Mouse (Mus musculus) liver, embryonic 12.5 days (tissue): Measurements from ENCODE around the gene Coro2a. TPM values are rescaled to one million over a fixed set of nuclear protein-coding genes. Genes with fewer than 3 reads are reported as not detected.
"Not testable (repeated sequence)": the region's sequence is repeated elsewhere in the genome, so short reads cannot be mapped to it uniquely, and the experiment has no call there.

Experiments
- ATAC-seq: fragments of 200-750 bp; cut with Nextera tagmentation; 2 replicates; pipeline ENCODE4 v1.8.0; 2017; ENCODE audit warnings: moderate number of reproducible peaks, mild to moderate bottlenecking, moderate library complexity
- H3K27ac ChIP-seq: fragments of 300-500 bp; sonication (generic); 2 replicates; pipeline ENCODE4 v1.5.1; 2016; ENCODE audit warnings: mild to moderate bottlenecking
- H3K27me3 ChIP-seq: fragments of 300-500 bp; sonication (generic); replicated peaks from 2 replicates; pipeline ENCODE4 v1.6.1; 2016; ENCODE audit warnings: mild to moderate bottlenecking, moderate library complexity
- H3K36me3 ChIP-seq: fragments of 300-500 bp; sonication (generic); 2 replicates; pipeline ENCODE4 v1.6.1; 2016; ENCODE audit warnings: mild to moderate bottlenecking, moderate library complexity
- H3K4me1 ChIP-seq: fragments of 300-500 bp; sonication (generic); 2 replicates; pipeline ENCODE4 v1.6.1; 2016
- H3K4me2 ChIP-seq: fragments of 300-500 bp; sonication (generic); 2 replicates; pipeline ENCODE4 v1.6.1; 2016; ENCODE audit warnings: mild to moderate bottlenecking, moderate library complexity
- H3K4me3 ChIP-seq: fragments of 300-500 bp; sonication (generic); 2 replicates; pipeline ENCODE4 v1.5.1; 2016; ENCODE audit warnings: mild to moderate bottlenecking, moderate library complexity
- H3K9ac ChIP-seq: fragments of 300-500 bp; sonication (generic); 2 replicates; pipeline ENCODE4 v1.6.1; 2016; ENCODE audit warnings: mild to moderate bottlenecking, moderate library complexity
- H3K9me3 ChIP-seq: fragments of 300-500 bp; sonication (generic); replicated peaks from 2 replicates; pipeline ENCODE4 v1.6.1; 2016; ENCODE audit warnings: mild to moderate bottlenecking, moderate library complexity
- WGBS: fragments of 180-500 bp; shearing (Covaris S2); methylation state at CpG from one replicate; pipeline ENCODE4 v1.1.7; 2016; ENCODE audit not compliant: insufficient replicate concordance; 5-methylcytosine and 5-hydroxymethylcytosine counted together
- polyA plus RNA-seq: library from polyadenylated mRNA; unstranded; fragments of >200 nt; fragmentation: Nextera tagmentation; extraction: Ambion mirVana; gene quantifications from 2 replicates; pipeline ENCODE4 v1.2.1, GENCODE M21; 2016

Coro2a gene
- polyA plus RNA-seq, 1 experiment from 2014 or later: 4.9 TPM

- 68% methylated on average over 3 of the region's 3 CpGs for WGBS
These were observed 5.6 kb upstream of the Coro2a start for GRCm38 (mm10) chr4:46607601-46608000.

GRCm38 (mm10) chr4:46605451-46605850 is 3.4 kb upstream of the Coro2a start:
- Histone ChIP-seq H3K27ac (no peak overlapping the region), H3K27me3 (peaks cover 55% of the 10 kb centered on the region), H3K4me3 (no peak overlapping the region), H3K4me2 (no peak overlapping the region), H3K36me3 (no peaks in the 10 kb centered on the region), H3K9ac (no peak overlapping the region), H3K9me3 (no peaks in the 10 kb centered on the region), H3K4me1 (peaks cover 19% of the 10 kb centered on the region)
- no peak for ATAC-seq
- 61% methylated on average over 11 of the region's 11 CpGs for WGBS

More at GRCm38 (mm10) chr4:46607601-46608000, 5.6 kb upstream of the Coro2a start:
- ATAC-seq: no peak
- Histone ChIP-seq H3K4me3 (no peak overlapping the region), H3K4me1 (peaks cover 3% of the 10 kb centered on the region; the same call in 1 of the 2 replicates), H3K27ac (no peak overlapping the region), H3K9ac (no peak overlapping the region), H3K36me3 (no peaks in the 10 kb centered on the region), H3K9me3 (no peaks in the 10 kb centered on the region), H3K27me3 (peaks cover 34% of the 10 kb centered on the region), H3K4me2 (no peak overlapping the region)

- Histone ChIP-seq H3K27ac (no peak overlapping the region), H3K4me3 (no peak overlapping the region), H3K9ac (peak overlapping the region; percentile 40; the same call in 1 of the 2 replicates), H3K36me3 (no peaks in the 10 kb centered on the region), H3K4me1 (peaks cover 26% of the 10 kb centered on the region), H3K9me3 (no peaks in the 10 kb centered on the region), H3K4me2 (peak overlapping the region; percentile 90; the same call in 1 of the 2 replicates), H3K27me3 (peaks cover 68% of the 10 kb centered on the region)
- WGBS: 47% methylated on average over 7 of the region's 7 CpGs
- no peak for ATAC-seq
These were observed 702 bp upstream of the Coro2a start for GRCm38 (mm10) chr4:46602704-46603103.

DNA sequence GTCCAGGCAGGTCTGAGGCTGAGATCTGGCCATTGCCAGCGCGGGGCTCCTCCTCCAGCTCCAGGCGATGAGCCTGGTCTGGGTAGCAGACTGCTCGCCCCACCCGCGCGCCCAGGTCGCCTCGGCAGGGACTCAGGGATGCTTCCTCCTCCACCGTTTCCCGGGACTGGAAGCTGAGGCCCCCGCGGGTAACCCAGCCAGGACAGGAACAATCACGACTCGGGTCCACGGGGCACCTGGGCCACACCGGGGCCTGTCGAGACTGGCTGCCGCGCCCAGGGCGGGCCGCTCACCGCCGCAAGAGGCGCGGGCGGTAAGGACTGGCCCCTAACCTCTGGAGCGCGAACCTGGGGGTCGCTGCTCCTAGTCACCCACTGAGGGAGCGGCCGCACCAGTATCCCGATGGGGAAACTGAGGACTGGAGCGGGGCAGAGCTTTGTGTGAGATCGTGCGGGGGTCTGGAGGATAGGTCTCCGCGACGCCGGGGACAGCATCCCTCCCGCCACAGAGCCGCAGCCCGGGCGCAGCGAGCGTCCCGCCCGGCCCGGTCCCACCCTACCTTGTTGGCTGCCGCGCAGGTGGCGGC is 651 bp downstream of the Coro2a start:
- no peaks in the 10 kb centered on the region for H3K36me3 ChIP-seq
- peak overlapping the region; percentile 90 for H3K4me2 ChIP-seq
- H3K27ac ChIP-seq: no peak overlapping the region
- 1% methylated on average over 46 of the region's 52 CpGs for whole genome bisulfite sequencing
- H3K4me1 ChIP-seq: peaks cover 32% of the 10 kb centered on the region
- H3K4me3 ChIP-seq: peak overlapping the region; percentile 62
- peaks cover 78% of the 10 kb centered on the region for H3K27me3 ChIP-seq
- ATAC-seq: peak; percentile 19; the same call in 1 of the 2 replicates
- H3K9me3 ChIP-seq: no peaks in the 10 kb centered on the region
- H3K9ac ChIP-seq: peak overlapping the region; percentile 59

DNA sequence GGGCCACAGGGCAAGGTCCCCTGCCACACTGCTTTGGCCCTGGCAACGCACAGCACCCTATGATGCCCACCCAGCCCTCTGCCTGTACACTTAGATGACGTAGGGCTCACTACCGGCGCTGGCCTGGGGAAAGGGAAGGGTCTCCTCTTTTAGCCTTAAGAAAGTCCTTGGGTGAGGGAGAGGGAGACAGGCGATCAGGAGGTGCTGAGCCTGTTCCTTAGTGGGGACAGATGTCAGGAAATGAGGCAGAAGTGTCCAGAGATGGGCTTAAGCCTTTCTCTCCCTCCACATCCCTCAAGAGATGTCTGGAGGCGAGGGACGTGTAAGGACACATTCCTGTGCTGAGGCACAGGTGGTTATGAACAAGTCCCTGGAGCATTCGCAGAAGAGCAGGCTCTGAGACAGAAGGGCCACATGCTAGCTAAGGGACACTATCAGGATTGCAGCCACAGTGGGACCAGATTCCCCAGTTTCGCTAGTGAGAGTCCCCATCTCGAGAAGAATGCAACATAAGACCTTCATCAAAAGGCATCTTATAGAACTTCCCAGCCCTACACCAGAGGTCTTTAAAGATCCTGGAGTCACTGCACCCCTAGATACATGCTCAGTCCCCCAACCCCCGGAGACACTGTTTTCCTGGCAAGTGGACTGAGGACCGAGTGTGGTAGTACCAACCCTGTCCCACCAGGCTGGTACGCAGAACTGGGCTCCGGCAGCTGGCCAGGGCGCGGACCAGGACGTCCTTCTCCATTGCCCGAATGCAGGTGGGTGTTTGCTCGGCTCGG is 1.3 kb downstream of the Coro2a start:
- peaks cover 37% of the 10 kb centered on the region for H3K4me1 ChIP-seq
- no peaks in the 10 kb centered on the region for H3K36me3 ChIP-seq
- H3K4me3 ChIP-seq: peak overlapping the region; percentile 62
- ATAC-seq: no peak
- H3K9ac ChIP-seq: peak overlapping the region; percentile 59; the same call in 1 of the 2 replicates
- 36% methylated on average over 20 of the region's 20 CpGs for WGBS
- no peak overlapping the region for H3K27ac ChIP-seq
- no peaks in the 10 kb centered on the region for H3K9me3 ChIP-seq
- H3K4me2 ChIP-seq: peak overlapping the region; percentile 90
- peaks cover 82% of the 10 kb centered on the region for H3K27me3 ChIP-seq

GRCm38 (mm10) chr4:46599609-46600008 is 2.4 kb downstream of the Coro2a start:
- 61% methylated on average over 12 of the region's 12 CpGs for WGBS
- H3K27me3 ChIP-seq: peaks cover 78% of the 10 kb centered on the region
- not testable (repeated sequence) for H3K4me3 ChIP-seq, H3K4me2 ChIP-seq, H3K9me3 ChIP-seq, H3K27ac ChIP-seq, H3K9ac ChIP-seq, ATAC-seq, H3K36me3 ChIP-seq
- peaks cover 39% of the 10 kb centered on the region for H3K4me1 ChIP-seq

- H3K4me2 ChIP-seq: no peak overlapping the region
These were observed 3.0 kb downstream of the Coro2a start for GRCm38 (mm10) chr4:46598981-46599380.

GRCm38 (mm10) chr4:46598111-46598510 is 3.9 kb downstream of the Coro2a start:
- Histone ChIP-seq H3K36me3 (no peaks in the 10 kb centered on the region), H3K4me1 (peaks cover 48% of the 10 kb centered on the region), H3K9me3 (no peaks in the 10 kb centered on the region), H3K4me2 (peak overlapping the region; percentile 24; the same call in 1 of the 2 replicates), H3K27ac (no peak overlapping the region), H3K4me3 (no peak overlapping the region), H3K27me3 (peaks cover 65% of the 10 kb centered on the region), H3K9ac (no peak overlapping the region)
- 24% methylated on average over 10 of the region's 10 CpGs for WGBS
- no peak for ATAC-seq

More at GRCm38 (mm10) chr4:46598981-46599380, 3.0 kb downstream of the Coro2a start:
- Histone ChIP-seq H3K9me3 (no peaks in the 10 kb centered on the region), H3K27me3 (peaks cover 74% of the 10 kb centered on the region), H3K4me1 (peaks cover 40% of the 10 kb centered on the region), H3K27ac (no peak overlapping the region), H3K4me3 (no peak overlapping the region), H3K9ac (no peak overlapping the region), H3K36me3 (no peaks in the 10 kb centered on the region)
- WGBS: 58% methylated on average over 6 of the region's 6 CpGs
- no peak for ATAC-seq

DNA sequence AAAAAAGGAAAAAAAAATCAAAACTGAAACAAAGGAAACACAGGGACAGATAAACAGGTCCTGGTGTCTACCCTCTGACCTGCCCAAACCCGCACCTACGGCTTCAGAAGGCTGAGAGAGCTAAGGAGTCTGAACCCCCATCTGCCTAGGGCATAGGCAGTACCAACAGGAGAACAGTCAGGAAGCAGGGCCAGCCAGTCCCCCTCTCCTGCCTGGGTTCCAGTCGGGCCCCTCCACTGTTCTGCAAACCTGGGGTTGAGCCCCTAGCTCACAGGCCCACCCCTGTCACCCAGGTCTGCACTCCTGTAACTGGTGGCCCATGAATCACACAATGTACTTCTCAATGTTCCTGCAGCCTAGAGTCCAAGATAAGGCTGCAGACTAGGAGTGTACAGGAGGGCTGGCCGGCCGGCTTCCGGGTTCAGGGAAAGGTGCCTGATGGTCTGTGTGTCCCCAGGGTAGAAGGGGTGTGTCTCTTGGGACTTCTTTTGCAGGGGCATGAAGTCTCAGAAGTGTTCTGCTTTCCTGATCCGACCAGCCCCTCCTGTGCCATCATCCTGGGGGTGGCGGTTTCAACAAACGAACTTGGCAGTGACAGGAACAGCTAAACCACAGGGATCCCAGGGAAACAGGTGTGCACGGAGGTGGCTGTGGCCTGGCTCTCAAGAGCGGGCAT is 4.6 kb downstream of the Coro2a start:
- no peaks in the 10 kb centered on the region for H3K9me3 ChIP-seq
- no peak overlapping the region for H3K9ac ChIP-seq
- WGBS: 32% methylated on average over 11 of the region's 11 CpGs
- ATAC-seq: no peak
- no peak overlapping the region for H3K27ac ChIP-seq
- peaks cover 48% of the 10 kb centered on the region for H3K4me1 ChIP-seq
- H3K4me3 ChIP-seq: no peak overlapping the region
- H3K36me3 ChIP-seq: no peaks in the 10 kb centered on the region
- peaks cover 58% of the 10 kb centered on the region for H3K27me3 ChIP-seq
- H3K4me2 ChIP-seq: peak overlapping the region; percentile 24; the same call in 1 of the 2 replicates

DNA sequence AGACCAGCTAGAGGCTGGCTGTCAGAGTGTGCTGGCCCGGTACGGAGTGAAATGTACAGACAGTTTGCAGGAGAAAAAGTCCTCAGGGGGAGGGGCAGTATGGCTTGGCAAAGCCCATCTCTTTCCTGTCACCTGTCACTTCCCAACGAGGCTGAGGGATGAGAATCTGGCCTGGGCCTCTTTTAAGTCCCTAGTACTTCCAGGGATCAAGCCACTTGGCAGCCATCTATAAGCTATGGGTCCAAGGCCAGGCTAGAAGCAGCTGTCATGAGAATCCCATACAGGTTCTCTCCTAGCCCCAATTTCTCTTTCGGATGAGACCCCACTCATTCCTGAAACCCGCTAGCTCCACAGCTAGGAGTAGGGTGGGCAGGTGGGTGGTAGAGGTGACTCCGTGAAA is 5.6 kb downstream of the Coro2a start:
- Histone ChIP-seq H3K36me3 (no peaks in the 10 kb centered on the region), H3K9me3 (no peaks in the 10 kb centered on the region), H3K27me3 (peaks cover 48% of the 10 kb centered on the region), H3K9ac (no peak overlapping the region), H3K4me2 (no peak overlapping the region), H3K4me1 (peaks cover 47% of the 10 kb centered on the region), H3K4me3 (no peak overlapping the region), H3K27ac (no peak overlapping the region)
- WGBS: 64% methylated on average over 6 of the region's 6 CpGs
- ATAC-seq: no peak

DNA sequence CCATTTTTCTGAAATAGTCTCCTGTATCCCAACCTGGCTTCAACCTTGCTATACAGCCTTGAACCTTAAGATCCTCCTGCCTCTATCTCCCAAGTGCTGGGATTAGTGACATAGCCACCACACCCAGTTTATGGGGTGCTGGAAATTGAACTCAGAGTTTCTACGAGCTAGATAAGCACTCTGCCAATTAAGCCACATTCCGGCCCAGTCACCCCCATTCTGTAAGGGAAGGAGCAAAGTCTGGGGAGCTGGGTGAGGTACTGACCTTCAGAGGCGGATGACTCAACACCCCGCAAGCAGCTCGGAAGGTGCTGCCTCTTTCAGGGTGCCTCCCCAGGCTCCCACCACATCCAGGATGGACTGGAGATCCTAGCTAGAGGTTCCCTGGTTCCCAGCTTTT is 7.9 kb downstream of the Coro2a start:
- H3K4me1 ChIP-seq: peaks cover 64% of the 10 kb centered on the region
- ATAC-seq: no peak
- no peak overlapping the region for H3K27ac ChIP-seq
- no peaks in the 10 kb centered on the region for H3K36me3 ChIP-seq
- WGBS: 67% methylated on average over 5 of the region's 5 CpGs
- no peak overlapping the region for H3K9ac ChIP-seq
- H3K9me3 ChIP-seq: no peaks in the 10 kb centered on the region
- no peak overlapping the region for H3K4me3 ChIP-seq
- peaks cover 26% of the 10 kb centered on the region for H3K27me3 ChIP-seq
- no peak overlapping the region for H3K4me2 ChIP-seq

- Histone ChIP-seq H3K9me3 (no peaks in the 10 kb centered on the region), H3K9ac (no peak overlapping the region), H3K27me3 (peaks cover 21% of the 10 kb centered on the region), H3K36me3 (no peaks in the 10 kb centered on the region), H3K4me1 (peaks cover 64% of the 10 kb centered on the region), H3K27ac (no peak overlapping the region), H3K4me3 (no peak overlapping the region), H3K4me2 (no peak overlapping the region)
- WGBS: 34% methylated on average over 6 of the region's 6 CpGs
- ATAC-seq: no peak
These were observed 8.5 kb downstream of the Coro2a start for GRCm38 (mm10) chr4:46593472-46593871.
